Mouse (Mus musculus): ENCODE measurements around the gene Srsf6.

GRCm38 (mm10) chr2:162935700-162936099, 4.4 kb downstream of the Srsf6 start:
- no peak for TF ChIP-seq ZC3H11A (IDR thresholded peaks at IDR 0.05; ENCODE audit: borderline replicate concordance, low read depth, low read length)
- TF ChIP-seq HCFC1 (IDR thresholded peaks at IDR 0.05; ENCODE audit: borderline replicate concordance, insufficient read depth, low read length), result no peak

Measured in ES-E14 (cell line).